Mouse (Mus musculus): ENCODE measurements around the gene Mapkapk5. TPM values are rescaled to one million over a fixed set of nuclear protein-coding genes. Genes with fewer than 3 reads are reported as not detected.

The Mapkapk5 gene
- total and polyA plus RNA-seq, 2 experiments from 2014 or later, result 45.8 to 78.0 TPM

DNA sequence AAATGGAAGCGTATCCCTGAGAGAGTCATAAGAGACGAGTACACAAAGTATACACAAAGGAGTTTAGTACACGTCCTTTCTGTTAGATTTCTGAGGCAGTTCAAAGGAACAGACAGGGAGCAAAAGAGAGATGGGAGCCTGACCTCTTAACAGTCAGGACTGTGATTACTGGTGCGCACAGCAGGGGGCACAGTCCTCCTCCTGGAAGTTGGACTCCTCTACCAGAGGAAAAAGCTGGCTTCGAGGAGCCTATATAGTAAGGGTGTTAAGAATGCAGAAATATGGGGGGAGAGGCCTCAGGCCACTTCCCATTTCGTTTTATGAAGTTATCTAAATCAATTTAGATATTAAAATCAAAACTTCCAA lies 808 bp upstream of the Mapkapk5 start:
- no peaks in the 10 kb centered on the region for H3K27me3 ChIP-seq (ENCODE audit: insufficient read depth, low read length)
- H3K36me3 ChIP-seq (ENCODE audit: insufficient read depth, low read length), result no peaks in the 10 kb centered on the region
- WGBS, result 41% methylated on average over 6 of the region's 6 CpGs
- H3K9me3 ChIP-seq (ENCODE audit: low read length), result no peaks in the 10 kb centered on the region
- H3K4me3 ChIP-seq (ENCODE audit: low read depth, low read length), result peak overlapping the region; percentile 98
- H3K4me1 ChIP-seq (ENCODE audit: insufficient read depth, low read length), result peaks cover 12% of the 10 kb centered on the region
- peak overlapping the region; percentile 99 for H3K27ac ChIP-seq (ENCODE audit: low read depth, low read length)
- peak; percentile 54 for DNase-seq (ENCODE audit: low spot score)
- peak overlapping the region; percentile 51 for H3K4me2 ChIP-seq (ENCODE audit: low read depth, low read length, poor library complexity, severe bottlenecking)
- peak overlapping the region; percentile 98 for H3K9ac ChIP-seq (replicated peaks; ENCODE audit: low read length, poor library complexity, severe bottlenecking)
- peak; percentile 67 for TF ChIP-seq CTCF (IDR thresholded peaks at IDR 0.05)
- ATAC-seq (ENCODE audit: low FRiP score), result peak; percentile 58; the same call in 1 of the 2 replicates

DNA sequence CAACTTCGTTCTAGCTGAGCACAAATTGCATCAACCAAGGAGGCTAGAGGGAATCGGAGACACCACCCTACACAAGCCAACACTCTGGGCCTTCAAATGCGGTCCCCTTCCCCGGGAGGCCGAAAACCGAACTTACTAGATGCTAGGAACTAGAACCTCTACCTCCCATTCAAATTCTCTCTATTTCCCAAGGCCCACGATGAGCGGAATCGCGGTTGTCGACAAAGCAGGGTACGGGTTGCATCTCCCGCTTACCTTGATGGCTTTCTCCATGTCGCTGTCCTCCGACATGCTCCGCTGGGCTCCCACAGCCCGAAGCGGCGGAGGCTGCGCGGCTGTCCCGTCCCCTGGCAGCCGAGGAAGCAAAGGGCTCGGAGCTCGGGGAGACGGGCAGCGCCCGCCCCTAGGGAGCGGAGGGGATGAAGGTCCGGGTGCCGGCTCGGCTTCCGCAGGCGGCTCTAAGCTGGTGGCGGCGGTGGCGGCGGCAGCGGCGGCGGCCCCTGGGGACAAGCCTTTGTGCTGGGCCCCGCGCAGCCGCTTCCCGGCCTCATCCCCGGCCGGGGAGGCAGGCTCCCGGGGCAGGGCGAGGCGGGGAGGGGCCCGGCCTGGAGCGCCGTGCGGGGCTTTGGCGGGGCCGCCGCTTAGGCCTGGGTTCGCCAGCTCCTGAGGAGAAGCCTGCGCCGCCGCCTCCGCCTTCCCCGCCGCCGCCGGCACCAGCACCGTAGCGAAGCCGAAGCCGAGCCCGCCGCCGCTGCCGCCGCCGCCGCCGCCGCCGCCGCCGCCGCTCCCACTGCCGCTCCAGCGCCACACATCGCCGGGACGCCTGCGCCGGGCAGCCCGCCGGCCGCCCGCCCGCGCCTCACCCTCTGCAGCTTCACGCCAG lies 554 bp downstream of the Mapkapk5 start, which contains the start of the genes Adam1a and Gm42878:
Gene Adam1a (minus strand): TSS at position 573 of the 883 bp plus-strand sequence.
Gene Gm42878 (minus strand): TSS at position 573 of the 883 bp plus-strand sequence.
- H3K4me3 ChIP-seq (ENCODE audit: low read depth, low read length), result peak within 1 kb of the TSS; percentile 98
- H3K4me1 ChIP-seq (ENCODE audit: insufficient read depth, low read length), result peaks cover 12% of the 10 kb centered on the region
- no peaks in the 10 kb centered on the region for H3K9me3 ChIP-seq (ENCODE audit: low read length)
- WGBS, result under 1% methylated on average over 48 of the region's 97 CpGs
- H3K4me2 ChIP-seq (ENCODE audit: low read depth, low read length, poor library complexity, severe bottlenecking), result peak within 1 kb of the TSS; percentile 88
- H3K9ac ChIP-seq (replicated peaks; ENCODE audit: low read length, poor library complexity, severe bottlenecking), result peak within 1 kb of the TSS; percentile 98
- DNase-seq (ENCODE audit: low spot score), result peak; percentile 20
- H3K27me3 ChIP-seq (ENCODE audit: insufficient read depth, low read length), result no peaks in the 10 kb centered on the region
- H3K27ac ChIP-seq (ENCODE audit: low read depth, low read length), result peak within 1 kb of the TSS; percentile 99
- no peak for TF ChIP-seq CTCF (IDR thresholded peaks at IDR 0.05)
- H3K36me3 ChIP-seq (ENCODE audit: insufficient read depth, low read length), result no peaks in the 10 kb centered on the region
- peak; percentile 76; the same call in 1 of the 2 replicates for ATAC-seq (ENCODE audit: low FRiP score)

DNA sequence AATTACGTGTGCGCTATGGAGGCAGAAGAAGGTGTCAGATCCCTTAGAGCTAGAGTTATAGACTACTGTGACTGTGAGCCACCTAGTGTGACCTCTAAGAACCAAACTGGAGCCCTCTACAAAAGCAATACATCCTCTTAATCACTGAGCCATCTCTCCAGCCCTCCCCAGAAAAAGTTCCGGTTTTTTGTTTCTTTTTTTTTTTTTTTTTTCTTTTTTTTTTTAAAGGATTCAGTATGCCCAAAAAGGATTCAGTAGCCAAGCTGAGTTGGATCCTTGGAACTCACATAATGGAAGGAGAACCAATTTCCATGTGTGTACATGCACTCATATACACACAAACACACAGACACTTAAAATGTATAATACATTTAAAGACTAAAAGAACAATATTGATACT lies 2.3 kb downstream of the Mapkapk5 start:
- Histone ChIP-seq H3K4me1 (ENCODE audit: insufficient read depth, low read length) (peaks cover 12% of the 10 kb centered on the region), H3K9ac (replicated peaks; ENCODE audit: low read length, poor library complexity, severe bottlenecking) (no peak overlapping the region), H3K4me2 (ENCODE audit: low read depth, low read length, poor library complexity, severe bottlenecking) (no peak overlapping the region), H3K9me3 (ENCODE audit: low read length) (no peaks in the 10 kb centered on the region), H3K27me3 (ENCODE audit: insufficient read depth, low read length) (no peaks in the 10 kb centered on the region), H3K36me3 (ENCODE audit: insufficient read depth, low read length) (peaks cover 5% of the 10 kb centered on the region; the same call in 1 of the 2 replicates), H3K27ac (ENCODE audit: low read depth, low read length) (no peak overlapping the region), H3K4me3 (ENCODE audit: low read depth, low read length) (no peak overlapping the region)
- TF ChIP-seq CTCF (IDR thresholded peaks at IDR 0.05), result no peak
- ATAC-seq (ENCODE audit: low FRiP score) (no peak), DNase-seq (ENCODE audit: low spot score) (no peak)
- 84% methylated on average over 3 of the region's 3 CpGs for WGBS

DNA sequence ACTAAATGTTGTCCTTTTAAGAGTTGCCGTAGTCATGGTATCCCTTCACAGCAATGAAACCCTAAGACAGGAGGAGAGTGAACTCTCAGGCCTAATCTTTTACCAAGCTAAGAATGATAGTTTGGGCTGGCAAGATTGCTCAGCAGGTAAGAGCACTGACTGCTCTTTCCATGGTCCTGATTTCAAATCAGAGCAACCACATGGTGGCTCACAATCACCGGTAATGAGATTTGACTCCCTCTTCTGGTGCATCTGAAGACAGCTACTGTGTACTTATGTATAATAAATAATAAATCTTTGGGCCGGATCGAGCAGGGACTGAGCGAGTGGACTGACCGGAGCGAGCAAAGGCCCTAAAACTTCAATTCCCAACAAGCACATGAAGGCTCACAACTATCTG lies 4.5 kb downstream of the Mapkapk5 start:
- Histone ChIP-seq H3K4me2 (ENCODE audit: low read depth, low read length, poor library complexity, severe bottlenecking) (no peak overlapping the region), H3K27ac (ENCODE audit: low read depth, low read length) (no peak overlapping the region), H3K36me3 (ENCODE audit: insufficient read depth, low read length) (peaks cover 23% of the 10 kb centered on the region), H3K9me3 (ENCODE audit: low read length) (no peaks in the 10 kb centered on the region), H3K4me1 (ENCODE audit: insufficient read depth, low read length) (peaks cover 6% of the 10 kb centered on the region), H3K27me3 (ENCODE audit: insufficient read depth, low read length) (no peaks in the 10 kb centered on the region), H3K9ac (replicated peaks; ENCODE audit: low read length, poor library complexity, severe bottlenecking) (no peak overlapping the region), H3K4me3 (ENCODE audit: low read depth, low read length) (no peak overlapping the region)
- ATAC-seq (ENCODE audit: low FRiP score) (no peak), DNase-seq (ENCODE audit: low spot score) (peak; percentile 14)
- 82% methylated on average over 7 of the region's 7 CpGs for WGBS
- TF ChIP-seq CTCF (IDR thresholded peaks at IDR 0.05), result peak; percentile 57

DNA sequence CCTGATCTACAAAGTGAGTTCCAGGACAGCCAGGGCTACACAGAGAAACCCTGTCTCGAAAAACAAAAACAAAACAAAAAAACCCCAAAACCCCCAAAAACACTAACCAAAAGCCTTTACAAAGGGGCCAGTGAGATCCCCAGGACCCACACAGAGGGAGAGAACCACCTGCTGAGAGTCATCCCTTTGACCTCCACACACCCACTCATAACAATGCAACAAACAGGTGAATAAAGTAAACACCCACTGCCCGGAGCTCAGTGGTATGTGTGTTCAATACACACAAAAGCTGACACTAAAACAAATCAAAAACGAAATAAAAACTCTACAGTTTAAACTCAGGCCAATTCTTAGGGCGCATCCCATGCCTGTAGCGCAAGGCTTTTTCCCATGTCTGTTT lies 5.6 kb downstream of the Mapkapk5 start:
- no peak for TF ChIP-seq CTCF (IDR thresholded peaks at IDR 0.05)
- no peaks in the 10 kb centered on the region for H3K9me3 ChIP-seq (ENCODE audit: low read length)
- peaks cover 6% of the 10 kb centered on the region for H3K4me1 ChIP-seq (ENCODE audit: insufficient read depth, low read length)
- ATAC-seq (ENCODE audit: low FRiP score) (no peak), DNase-seq (ENCODE audit: low spot score) (no peak)
- no peaks in the 10 kb centered on the region for H3K27me3 ChIP-seq (ENCODE audit: insufficient read depth, low read length)
- H3K9ac ChIP-seq (replicated peaks; ENCODE audit: low read length, poor library complexity, severe bottlenecking), result no peak overlapping the region
- H3K4me3 ChIP-seq (ENCODE audit: low read depth, low read length), result no peak overlapping the region
- peaks cover 34% of the 10 kb centered on the region for H3K36me3 ChIP-seq (ENCODE audit: insufficient read depth, low read length)
- H3K4me2 ChIP-seq (ENCODE audit: low read depth, low read length, poor library complexity, severe bottlenecking), result no peak overlapping the region
- WGBS, result 93% methylated on average over 5 of the region's 5 CpGs
- H3K27ac ChIP-seq (ENCODE audit: low read depth, low read length), result no peak overlapping the region

DNA sequence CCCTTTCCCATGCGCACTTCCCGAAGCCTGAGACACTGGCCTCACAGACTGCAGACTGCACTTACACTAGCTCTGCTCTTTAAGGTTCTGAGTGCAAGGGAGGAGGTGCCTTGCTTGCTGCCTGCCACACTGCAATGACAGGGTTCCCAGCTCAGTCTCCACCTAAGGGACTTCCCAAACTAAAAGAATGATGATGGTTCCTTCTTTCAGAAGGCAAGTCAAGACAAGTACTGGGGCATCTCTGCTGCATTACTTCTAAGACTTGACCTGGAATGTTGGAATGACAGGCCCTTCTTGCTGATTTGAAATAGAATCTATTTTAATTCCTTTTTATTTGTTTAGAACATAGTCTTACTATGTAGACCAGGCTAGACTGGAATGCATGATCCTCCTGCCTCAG lies 8.1 kb downstream of the Mapkapk5 start:
- Histone ChIP-seq H3K4me1 (ENCODE audit: insufficient read depth, low read length) (no peaks in the 10 kb centered on the region), H3K27me3 (ENCODE audit: insufficient read depth, low read length) (no peaks in the 10 kb centered on the region), H3K9ac (replicated peaks; ENCODE audit: low read length, poor library complexity, severe bottlenecking) (no peak overlapping the region), H3K27ac (ENCODE audit: low read depth, low read length) (no peak overlapping the region), H3K4me3 (ENCODE audit: low read depth, low read length) (no peak overlapping the region), H3K4me2 (ENCODE audit: low read depth, low read length, poor library complexity, severe bottlenecking) (no peak overlapping the region), H3K36me3 (ENCODE audit: insufficient read depth, low read length) (peaks cover 51% of the 10 kb centered on the region), H3K9me3 (ENCODE audit: low read length) (no peaks in the 10 kb centered on the region)
- no peak for ATAC-seq (ENCODE audit: low FRiP score)
- no peak for DNase-seq (ENCODE audit: low spot score)
- no peak for TF ChIP-seq CTCF (IDR thresholded peaks at IDR 0.05)
- 86% methylated on average over 2 of the region's 2 CpGs for WGBS

All from midbrain, postnatal 0 days (tissue).